In the genomic region with DNA sequence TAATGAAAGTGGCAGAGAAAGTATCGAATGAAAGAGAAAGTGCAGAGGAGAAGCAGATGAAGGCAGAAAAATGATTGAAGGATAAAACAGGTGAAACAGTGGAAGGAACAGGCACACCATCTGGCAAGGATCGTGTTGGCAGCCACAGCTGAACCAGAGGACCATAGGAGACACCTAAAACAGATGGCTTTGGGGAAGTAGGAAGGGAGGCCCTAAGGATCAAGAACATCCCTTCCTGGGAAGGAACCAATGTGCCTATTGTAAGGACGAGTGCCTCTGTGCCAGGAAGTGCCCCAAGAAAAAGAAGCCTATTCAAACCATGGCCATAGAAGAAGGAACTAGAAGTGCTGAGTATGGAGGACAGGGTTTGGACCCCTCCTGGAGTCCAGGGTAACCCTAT, we compare ENCODE assay signal across 22 mouse cellular contexts.
DNase-seq lines count a peak whose midpoint lies in the region; ATAC-seq lines count a peak whose summit lies in the region.
"Had no signal": no experiment of that assay in that cellular context is flagged by ENCODE, and none has a peak within 500 bp of the region (broad histone marks: within the 10 kb centered on the region; RNA-seq: fewer than 3 reads in every experiment).

No protein-coding gene starts in this region.

- H3K4me3 ChIP-seq in heart, embryonic 11.5 days (ENCODE audit: low read depth, low read length): no peak overlapping the region
- H3K4me3 ChIP-seq: embryonic facial prominence, embryonic 12.5 days; embryonic facial prominence, embryonic 15.5 days; heart, adult 2 months; heart, embryonic 10.5 days; hindbrain, embryonic 12.5 days; hindbrain, embryonic 15.5 days; kidney, embryonic 15.5 days had no signal

- WGBS in heart, embryonic 11.5 days (ENCODE audit: insufficient replicate concordance): 63% methylated on average over 3 of the region's 3 CpGs

- H3K9ac ChIP-seq in heart, embryonic 11.5 days (ENCODE audit: low read depth, low read length): no peak overlapping the region
- H3K9ac ChIP-seq: embryonic facial prominence, embryonic 12.5 days; embryonic facial prominence, embryonic 15.5 days; forebrain, postnatal 0 days; hindbrain, embryonic 12.5 days; hindbrain, embryonic 15.5 days; kidney, embryonic 15.5 days had no signal

- no peak for DNase-seq in cerebellum, adult 8-10 months
- peak; percentile 66 for DNase-seq in heart, adult 11 months
- peak; percentile 7 to 16 for DNase-seq in cerebellum, postnatal 10 days
- DNase-seq in cerebellum, postnatal 36 days: peak; percentile 8 to 21
- DNase-seq in embryo, embryonic 9.5 days (ENCODE audit: extremely low spot score): no peak
- DNase-seq in frontal cortex, postnatal 14 days (ENCODE audit: low spot score in 2 of 2): no peak
- DNase-seq: adrenal gland, postnatal 14 days; forebrain, postnatal 0 days; gastrocnemius, postnatal 25 days; heart, adult 2 months; kidney, adult 8-10 months had no signal

- peak; percentile 70 for ATAC-seq in cerebellum, adult (ENCODE audit: insufficient number of reproducible peaks, low FRiP score, low TSS enrichment)
- no peak for ATAC-seq in heart, embryonic 11.5 days (replicated peaks; ENCODE audit: insufficient number of reproducible peaks, low FRiP score, low TSS enrichment)
- ATAC-seq: forebrain, embryonic 14.5 days; forebrain, postnatal 0 days; intestine, postnatal 0 days; Patski had no signal

- H3K4me2 ChIP-seq in heart, embryonic 11.5 days: no peak overlapping the region
- H3K4me2 ChIP-seq: embryonic facial prominence, embryonic 12.5 days; embryonic facial prominence, embryonic 15.5 days; hindbrain, embryonic 12.5 days; hindbrain, embryonic 15.5 days; kidney, embryonic 15.5 days had no signal

- H3K4me1 ChIP-seq in heart, embryonic 11.5 days (ENCODE audit: control insufficient read depth, insufficient read depth, low read length): no peaks in the 10 kb centered on the region
- H3K4me1 ChIP-seq: embryonic facial prominence, embryonic 12.5 days; embryonic facial prominence, embryonic 15.5 days; heart, embryonic 10.5 days; hindbrain, embryonic 12.5 days; hindbrain, embryonic 15.5 days; kidney, embryonic 15.5 days had no signal

- H3K27me3 ChIP-seq in heart, embryonic 11.5 days (ENCODE audit: control insufficient read depth, insufficient read depth, low read length): no peaks in the 10 kb centered on the region
- H3K27me3 ChIP-seq: embryonic facial prominence, embryonic 12.5 days; embryonic facial prominence, embryonic 15.5 days; hindbrain, embryonic 12.5 days; hindbrain, embryonic 15.5 days; kidney, embryonic 15.5 days; Patski had no signal

- H3K9me3 ChIP-seq in heart, embryonic 11.5 days (replicated peaks; ENCODE audit: control insufficient read depth, low read length): no peaks in the 10 kb centered on the region
- H3K9me3 ChIP-seq: embryonic facial prominence, embryonic 12.5 days; embryonic facial prominence, embryonic 15.5 days; heart, embryonic 10.5 days; hindbrain, embryonic 12.5 days; hindbrain, embryonic 15.5 days; kidney, embryonic 15.5 days had no signal

- H3K36me3 ChIP-seq in heart, embryonic 11.5 days (ENCODE audit: control insufficient read depth, insufficient read depth, low read length): no peaks in the 10 kb centered on the region
- H3K36me3 ChIP-seq: embryonic facial prominence, embryonic 12.5 days; embryonic facial prominence, embryonic 15.5 days; heart, embryonic 10.5 days; hindbrain, embryonic 12.5 days; hindbrain, embryonic 15.5 days; kidney, embryonic 15.5 days had no signal

- H3K27ac ChIP-seq in heart, embryonic 11.5 days (ENCODE audit: low read depth, low read length): no peak overlapping the region
- H3K27ac ChIP-seq: embryonic facial prominence, embryonic 12.5 days; embryonic facial prominence, embryonic 15.5 days; heart, adult 2 months; heart, embryonic 10.5 days; hindbrain, embryonic 12.5 days; hindbrain, embryonic 15.5 days; kidney, embryonic 15.5 days had no signal

Comparison
In these comparisons a context has a peak if more than half of its experiments do, and no peak if none do; other contexts are left out.
1. DNase-seq: peak in heart, adult 11 months (single experiment), cerebellum, postnatal 10 days (2 of 2) and cerebellum, postnatal 36 days (2 of 2); none in cerebellum, adult 8-10 months (single experiment), embryo, embryonic 9.5 days (single experiment) and frontal cortex, postnatal 14 days (0 of 2).